Mouse (Mus musculus) embryonic stem cell, embryonic (primary cell): ENCODE results near the gene Tns4.

Source experiments
- CTCF ChIA-PET, 4 experiments: fragments of 300-600 bp in 2 of 4; fragments of 350-600 bp in 2 of 4; sonication (Branson Sonifier 250); formaldehyde crosslinking; loops; one replicate each; lab custom pipeline; 2022; ENCODE audit warnings: inconsistent platforms in 2 of 4; lab: Charles Lee
- POLR2A ChIA-PET, 4 experiments: fragments of 300-600 bp in 2 of 4; fragments of 350-600 bp in 2 of 4; sonication (Branson Sonifier 250); formaldehyde crosslinking; loops; one replicate each; lab custom pipeline; 2022; ENCODE audit warnings: antibody characterized with exemption in 4 of 4, inconsistent platforms in 1 of 4; lab: Charles Lee

The Tns4 gene

GRCm38 (mm10) chr11:99083516-99083915 is 5.6 kb downstream of the Tns4 start:
- ChIA-PET CTCF (interaction anchor here in 1 of 4 experiments (0.5 to 1.5 kb wide), 2 partner anchors 18 to 27 kb away, joined by 3 read pairs; no protein-coding TSS in a partner anchor), POLR2A (interaction anchor here in 1 of 4 experiments (1.3 kb wide), 1 partner anchor 10 kb away, joined by 3 read pairs; no protein-coding TSS in a partner anchor)

- ChIA-PET CTCF (interaction anchor here in 3 of 4 experiments (0.6 to 2.2 kb wide), 5 partner anchors 8 to 531 kb away, joined by 3 to 6 read pairs (median 3); no protein-coding TSS in a partner anchor), POLR2A (interaction anchor here in 1 of 4 experiments (1.0 kb wide), 1 partner anchor 17 kb away, joined by 3 read pairs; no protein-coding TSS in a partner anchor)
These were observed 7.0 kb downstream of the Tns4 start for GRCm38 (mm10) chr11:99082098-99082497.

GRCm38 (mm10) chr11:99081566-99081965 is 7.5 kb downstream of the Tns4 start:
- CTCF ChIA-PET, result interaction anchor here (0.6 to 2.2 kb wide), 7 partner anchors 9 to 1616 kb away, joined by 3 to 6 read pairs (median 4); no protein-coding TSS in a partner anchor
- POLR2A ChIA-PET, result interaction anchor here in 1 of 4 experiments (1.0 kb wide), 1 partner anchor 16 kb away, joined by 3 read pairs; no protein-coding TSS in a partner anchor

GRCm38 (mm10) chr11:99080902-99081543 is 8.1 kb downstream of the Tns4 start:
- ChIA-PET CTCF (interaction anchor here in 3 of 4 experiments (0.5 to 2.2 kb wide), 6 partner anchors 9 to 1615 kb away, joined by 3 to 6 read pairs (median 4); no protein-coding TSS in a partner anchor), POLR2A (interaction anchor here in 1 of 4 experiments (1.0 kb wide), 1 partner anchor 16 kb away, joined by 3 read pairs; no protein-coding TSS in a partner anchor)

GRCm38 (mm10) chr11:99077869-99078268 is 11.2 kb downstream of the Tns4 start:
- POLR2A ChIA-PET, result interaction anchor here in 3 of 4 experiments (0.6 to 1.8 kb wide), 4 partner anchors 12 to 914 kb away, joined by 3 to 6 read pairs (median 4); partner anchors contain the start of gene Tns4 (in 1 of the 3)
- CTCF ChIA-PET, result interaction anchor here in 3 of 4 experiments (0.5 to 1.6 kb wide), 5 partner anchors 9 to 58 kb away, joined by 3 to 6 read pairs (median 4); no protein-coding TSS in a partner anchor

- ChIA-PET CTCF (interaction anchor here in 1 of 4 experiments (1.6 kb wide), 2 partner anchors 11 kb away, joined by 6 to 13 read pairs; no protein-coding TSS in a partner anchor), POLR2A (interaction anchor here in 3 of 4 experiments (0.9 to 1.4 kb wide), 5 partner anchors 11 to 34 kb away, joined by 3 to 6 read pairs (median 4); no protein-coding TSS in a partner anchor)
These were observed 12.3 kb downstream of the Tns4 start for GRCm38 (mm10) chr11:99076744-99077319.

- CTCF ChIA-PET, result interaction anchor here in 1 of 4 experiments (1.5 kb wide), 1 partner anchor 37 kb away, joined by 3 read pairs; no protein-coding TSS in a partner anchor
- POLR2A ChIA-PET, result interaction anchor here in 2 of 4 experiments (0.5 to 1.5 kb wide), 2 partner anchors 18 to 69 kb away, joined by 3 read pairs; no protein-coding TSS in a partner anchor
These were observed 15.3 kb downstream of the Tns4 start for GRCm38 (mm10) chr11:99073781-99074180.

- ChIA-PET POLR2A (no interaction called here), CTCF (interaction anchor here in 1 of 4 experiments (0.8 kb wide), 1 partner anchor 53 kb away, joined by 3 read pairs; no protein-coding TSS in a partner anchor)
These were observed 17.2 kb downstream of the Tns4 start for GRCm38 (mm10) chr11:99071866-99072265.

- CTCF ChIA-PET, result interaction anchor here in 2 of 4 experiments (0.5 to 0.6 kb wide), 2 partner anchors 9 to 114 kb away, joined by 3 read pairs; no protein-coding TSS in a partner anchor
- POLR2A ChIA-PET, result interaction anchor here in 3 of 4 experiments (0.7 to 1.6 kb wide), 5 partner anchors 10 to 44 kb away, joined by 3 to 4 read pairs (median 3); partner anchors contain the start of gene Top2a (in 1 of the 3)
These were observed 20.7 kb downstream of the Tns4 start for GRCm38 (mm10) chr11:99068455-99068854.

- POLR2A ChIA-PET, result interaction anchor here in 1 of 4 experiments (0.6 kb wide), 1 partner anchor 99 kb away, joined by 4 read pairs; no protein-coding TSS in a partner anchor
- CTCF ChIA-PET, result interaction anchor here in 2 of 4 experiments (0.6 to 0.7 kb wide), 4 partner anchors 34 to 367 kb away, joined by 3 to 7 read pairs (median 4); no protein-coding TSS in a partner anchor
These were observed 21.5 kb downstream of the Tns4 start for GRCm38 (mm10) chr11:99067591-99067990.

- CTCF ChIA-PET, result interaction anchor here (0.5 to 2.8 kb wide), 114 partner anchors 8 to 1898 kb away, joined by 3 to 33 read pairs (median 4); partner anchors contain the start of genes Igfbp4 (in 2 of the 4), Tns4 (in 2 of the 4), Ccr7 (in 1 of the 4) and Gjd3 (in 1 of the 4)
These were observed 23.1 kb downstream of the Tns4 start for GRCm38 (mm10) chr11:99065979-99066378.

GRCm38 (mm10) chr11:99065353-99065752 is 23.8 kb downstream of the Tns4 start:
- ChIA-PET CTCF (interaction anchor here (0.5 to 2.8 kb wide), 108 partner anchors 8 to 1196 kb away, joined by 3 to 33 read pairs (median 4); partner anchors contain the start of genes Igfbp4 (in 2 of the 4), Tns4 (in 2 of the 4), Gjd3 (in 1 of the 4) and Top2a (in 1 of the 4)), POLR2A (interaction anchor here (0.6 to 2.8 kb wide), 30 partner anchors 10 to 914 kb away, joined by 3 to 25 read pairs (median 4); partner anchors contain the start of genes Top2a (in 2 of the 4) and Krtap29-1 (in 1 of the 4))

More at GRCm38 (mm10) chr11:99065979-99066378, 23.1 kb downstream of the Tns4 start:
- POLR2A ChIA-PET, result interaction anchor here (0.6 to 2.8 kb wide), 34 partner anchors 10 to 913 kb away, joined by 3 to 25 read pairs (median 3); partner anchors contain the start of genes Top2a (in 2 of the 4) and Krtap29-1 (in 1 of the 4)

GRCm38 (mm10) chr11:99063406-99064131 is 25.5 kb downstream of the Tns4 start:
- CTCF ChIA-PET, result interaction anchor here in 3 of 4 experiments (0.6 to 3.0 kb wide), 5 partner anchors 27 to 148 kb away, joined by 3 to 12 read pairs (median 3); no protein-coding TSS in a partner anchor
- POLR2A ChIA-PET, result interaction anchor here in 2 of 4 experiments (1.0 to 4.5 kb wide), 9 partner anchors 15 to 289 kb away, joined by 3 to 32 read pairs (median 4); partner anchors contain the start of gene Igfbp4 (in 1 of the 2)

- CTCF ChIA-PET, result interaction anchor here (0.6 to 3.0 kb wide), 8 partner anchors 21 to 401 kb away, joined by 3 to 12 read pairs (median 3); partner anchors contain the start of gene Igfbp4 (in 1 of the 4)
- POLR2A ChIA-PET, result interaction anchor here in 3 of 4 experiments (0.6 to 4.5 kb wide), 29 partner anchors 13 to 1257 kb away, joined by 3 to 32 read pairs (median 3); partner anchors contain the start of genes Eif1 (in 2 of the 3), Igfbp4 (in 1 of the 3), Psmd3 (in 1 of the 3) and Top2a (in 1 of the 3)
These were observed 26.4 kb downstream of the Tns4 start for GRCm38 (mm10) chr11:99062661-99063060.

- ChIA-PET POLR2A (interaction anchor here (0.6 to 4.5 kb wide), 19 partner anchors 10 to 1260 kb away, joined by 3 to 32 read pairs (median 3); partner anchors contain the start of genes Top2a (in 2 of the 4), Eif1 (in 1 of the 4), Gjd3 (in 1 of the 4) and Igfbp4 (in 1 of the 4)), CTCF (interaction anchor here in 3 of 4 experiments (0.7 to 2.4 kb wide), 10 partner anchors 9 to 308 kb away, joined by 3 to 10 read pairs (median 3); no protein-coding TSS in a partner anchor)
These were observed 28.7 kb downstream of the Tns4 start for GRCm38 (mm10) chr11:99060435-99060834.
